Mouse (Mus musculus): ENCODE data around the gene Gan. TPM values are rescaled to one million over a fixed set of nuclear protein-coding genes. Genes with fewer than 3 reads are reported as not detected.

The Gan gene
- polyA plus RNA-seq, 1 experiment from 2014 or later = 2.8 TPM

GRCm38 (mm10) chr8:117125854-117126253 is 32.1 kb upstream of the Gan start:
- Histone ChIP-seq H3K4me3 (no peak overlapping the region), H3K9me3 (no peaks in the 10 kb centered on the region), H3K4me1 (0 out of 2 replicates have a peak, but pooled peaks cover 4% of the 10 kb centered on the region), H3K27ac (no peak overlapping the region), H3K36me3 (no peaks in the 10 kb centered on the region), H3K4me2 (replicated peaks) (no peak overlapping the region), H3K27me3 (no peaks in the 10 kb centered on the region), H3K9ac (no peak overlapping the region)
- ATAC-seq (ENCODE audit: low FRiP score, low read depth) = no peak
- 81% methylated on average over 3 of the region's 3 CpGs for WGBS

GRCm38 (mm10) chr8:117126411-117126810 is 31.5 kb upstream of the Gan start:
- Histone ChIP-seq H3K9ac (no peak overlapping the region), H3K27ac (no peak overlapping the region), H3K4me1 (0 out of 2 replicates have a peak, but pooled peaks cover 4% of the 10 kb centered on the region), H3K9me3 (no peaks in the 10 kb centered on the region), H3K27me3 (no peaks in the 10 kb centered on the region), H3K36me3 (no peaks in the 10 kb centered on the region), H3K4me2 (replicated peaks) (no peak overlapping the region), H3K4me3 (no peak overlapping the region)
- WGBS = 93% methylated on average over 3 of the region's 3 CpGs
- ATAC-seq (ENCODE audit: low FRiP score, low read depth) = no peak

- H3K27me3 ChIP-seq = no peaks in the 10 kb centered on the region
- 87% methylated on average over 8 of the region's 8 CpGs for WGBS
- 0 out of 2 replicates have a peak, but pooled peaks cover 4% of the 10 kb centered on the region for H3K4me1 ChIP-seq
- H3K9me3 ChIP-seq = no peaks in the 10 kb centered on the region
- H3K36me3 ChIP-seq = no peaks in the 10 kb centered on the region
- ATAC-seq (ENCODE audit: low FRiP score, low read depth) = no peak
- no peak overlapping the region for H3K4me2 ChIP-seq (replicated peaks)
- no peak overlapping the region for H3K4me3 ChIP-seq
- H3K9ac ChIP-seq = no peak overlapping the region
- H3K27ac ChIP-seq = no peak overlapping the region
Measured at GRCm38 (mm10) chr8:117127063-117127462, 30.9 kb upstream of the Gan start.

GRCm38 (mm10) chr8:117133702-117134101 is 24.2 kb upstream of the Gan start:
- Histone ChIP-seq H3K9me3 (no peaks in the 10 kb centered on the region), H3K36me3 (no peaks in the 10 kb centered on the region), H3K4me1 (no peaks in the 10 kb centered on the region), H3K9ac (no peak overlapping the region), H3K4me3 (no peak overlapping the region), H3K4me2 (replicated peaks) (no peak overlapping the region), H3K27me3 (no peaks in the 10 kb centered on the region; the same call in 1 of the 2 replicates), H3K27ac (no peak overlapping the region)
- 95% methylated on average over 3 of the region's 3 CpGs for WGBS
- no peak for ATAC-seq (ENCODE audit: low FRiP score, low read depth)

- Histone ChIP-seq H3K9me3 (no peaks in the 10 kb centered on the region), H3K36me3 (no peaks in the 10 kb centered on the region), H3K4me3 (no peak overlapping the region), H3K9ac (no peak overlapping the region), H3K27ac (no peak overlapping the region), H3K27me3 (no peaks in the 10 kb centered on the region; the same call in 1 of the 2 replicates), H3K4me1 (no peaks in the 10 kb centered on the region), H3K4me2 (replicated peaks) (no peak overlapping the region)
- 8% methylated on average over 4 of the region's 4 CpGs for WGBS
- no peak for ATAC-seq (ENCODE audit: low FRiP score, low read depth)
Measured at GRCm38 (mm10) chr8:117136351-117136750, 21.6 kb upstream of the Gan start.

GRCm38 (mm10) chr8:117136763-117137162 is 21.2 kb upstream of the Gan start:
- ATAC-seq (ENCODE audit: low FRiP score, low read depth) = no peak
- H3K4me2 ChIP-seq (replicated peaks) = no peak overlapping the region
- no peaks in the 10 kb centered on the region for H3K4me1 ChIP-seq
- H3K27me3 ChIP-seq = no peaks in the 10 kb centered on the region; the same call in 1 of the 2 replicates
- WGBS = 32% methylated on average over 2 of the region's 2 CpGs
- H3K9me3 ChIP-seq = no peaks in the 10 kb centered on the region
- H3K9ac ChIP-seq = no peak overlapping the region
- no peak overlapping the region for H3K4me3 ChIP-seq
- no peak overlapping the region for H3K27ac ChIP-seq
- H3K36me3 ChIP-seq = no peaks in the 10 kb centered on the region

GRCm38 (mm10) chr8:117137357-117137756 is 20.6 kb upstream of the Gan start:
- H3K36me3 ChIP-seq = no peaks in the 10 kb centered on the region
- H3K9me3 ChIP-seq = no peaks in the 10 kb centered on the region
- no peak overlapping the region for H3K4me3 ChIP-seq
- no peak overlapping the region for H3K27ac ChIP-seq
- 64% methylated on average over 11 of the region's 11 CpGs for WGBS
- H3K4me2 ChIP-seq (replicated peaks) = no peak overlapping the region
- no peak for ATAC-seq (ENCODE audit: low FRiP score, low read depth)
- no peaks in the 10 kb centered on the region for H3K4me1 ChIP-seq
- no peak overlapping the region for H3K9ac ChIP-seq
- H3K27me3 ChIP-seq = no peaks in the 10 kb centered on the region; the same call in 1 of the 2 replicates

- H3K4me3 ChIP-seq = no peak overlapping the region
- no peak for ATAC-seq (ENCODE audit: low FRiP score, low read depth)
- H3K36me3 ChIP-seq = no peaks in the 10 kb centered on the region
- H3K27me3 ChIP-seq = no peaks in the 10 kb centered on the region
- no peak overlapping the region for H3K9ac ChIP-seq
- H3K4me1 ChIP-seq = no peaks in the 10 kb centered on the region
- 93% methylated on average over 6 of the region's 6 CpGs for WGBS
- no peak overlapping the region for H3K4me2 ChIP-seq (replicated peaks)
- H3K9me3 ChIP-seq = no peaks in the 10 kb centered on the region
- H3K27ac ChIP-seq = no peak overlapping the region
Measured at GRCm38 (mm10) chr8:117148520-117148919, 9.4 kb upstream of the Gan start.

- Histone ChIP-seq H3K27me3 (no peaks in the 10 kb centered on the region), H3K27ac (no peak overlapping the region), H3K9ac (no peak overlapping the region), H3K9me3 (no peaks in the 10 kb centered on the region), H3K4me2 (replicated peaks) (peak overlapping the region; percentile 92), H3K36me3 (no peaks in the 10 kb centered on the region), H3K4me3 (peak overlapping the region; percentile 97; the same call in 1 of the 2 replicates), H3K4me1 (peaks cover 26% of the 10 kb centered on the region)
- 85% methylated on average over 4 of the region's 4 CpGs for WGBS
- no peak for ATAC-seq (ENCODE audit: low FRiP score, low read depth)
Measured at GRCm38 (mm10) chr8:117156149-117156548, 1.8 kb upstream of the Gan start.

- peak; percentile 21; the same call in 1 of the 2 replicates for ATAC-seq (ENCODE audit: low FRiP score, low read depth)
- peak overlapping the region; percentile 97 for H3K4me3 ChIP-seq
- H3K36me3 ChIP-seq = no peaks in the 10 kb centered on the region
- peak overlapping the region; percentile 76 for H3K27ac ChIP-seq
- no peaks in the 10 kb centered on the region for H3K9me3 ChIP-seq
- H3K4me2 ChIP-seq (replicated peaks) = peak overlapping the region; percentile 92
- WGBS = 9% methylated on average over 33 of the region's 33 CpGs
- H3K27me3 ChIP-seq = no peaks in the 10 kb centered on the region
- peaks cover 26% of the 10 kb centered on the region for H3K4me1 ChIP-seq
- H3K9ac ChIP-seq = peak overlapping the region; percentile 80
Measured at GRCm38 (mm10) chr8:117156866-117157768, 818 bp upstream of the Gan start.

- Histone ChIP-seq H3K27me3 (no peaks in the 10 kb centered on the region), H3K27ac (peak overlapping the region; percentile 78), H3K36me3 (no peaks in the 10 kb centered on the region), H3K4me2 (replicated peaks) (peak overlapping the region; percentile 92), H3K4me3 (peak overlapping the region; percentile 97), H3K9me3 (no peaks in the 10 kb centered on the region), H3K9ac (peak overlapping the region; percentile 95), H3K4me1 (peaks cover 26% of the 10 kb centered on the region)
- ATAC-seq (ENCODE audit: low FRiP score, low read depth) = peak; percentile 96
- under 1% methylated on average over 45 of the region's 45 CpGs for WGBS
Measured at GRCm38 (mm10) chr8:117157769-117158091, 205 bp upstream of the Gan start.

- Histone ChIP-seq H3K9ac (peak overlapping the region; percentile 95; the same call in 1 of the 2 replicates), H3K4me3 (peak overlapping the region; percentile 97), H3K27ac (no peak overlapping the region), H3K27me3 (no peaks in the 10 kb centered on the region), H3K4me1 (peaks cover 26% of the 10 kb centered on the region), H3K36me3 (no peaks in the 10 kb centered on the region), H3K4me2 (replicated peaks) (peak overlapping the region; percentile 78), H3K9me3 (no peaks in the 10 kb centered on the region)
- 65% methylated on average over 5 of the region's 5 CpGs for WGBS
- ATAC-seq (ENCODE audit: low FRiP score, low read depth) = no peak
Measured at GRCm38 (mm10) chr8:117159031-117159430, 1.1 kb downstream of the Gan start.

Data from limb, embryonic 13.5 days (tissue).